Mouse (Mus musculus): Measurements from ENCODE around the gene St5.

- TF ChIP-seq POLR2A (IDR thresholded peaks at IDR 0.05; ENCODE audit: insufficient read depth, low read depth, low read length) (peak; percentile 54; the same call in 1 of the 2 replicates), CTCF (IDR thresholded peaks at IDR 0.05) (no peak)
Measured at GRCm38 (mm10) chr7:109671581-109672471, 31.6 kb downstream of the St5 start.

All from heart, adult 2 months (tissue).